Mouse (Mus musculus) adrenal gland, adult (tissue): ENCODE results near the gene Rpl18a.

Source experiments
- DNase-seq, 2 experiments: peaks; one replicate each; pipeline ENCODE4 v3.0.0; 2022 to 2023; ENCODE audit warnings: low spot score in 1 of 2; ENCODE audit not compliant: inconsistent age in 2 of 2

Gene Rpl18a

DNA sequence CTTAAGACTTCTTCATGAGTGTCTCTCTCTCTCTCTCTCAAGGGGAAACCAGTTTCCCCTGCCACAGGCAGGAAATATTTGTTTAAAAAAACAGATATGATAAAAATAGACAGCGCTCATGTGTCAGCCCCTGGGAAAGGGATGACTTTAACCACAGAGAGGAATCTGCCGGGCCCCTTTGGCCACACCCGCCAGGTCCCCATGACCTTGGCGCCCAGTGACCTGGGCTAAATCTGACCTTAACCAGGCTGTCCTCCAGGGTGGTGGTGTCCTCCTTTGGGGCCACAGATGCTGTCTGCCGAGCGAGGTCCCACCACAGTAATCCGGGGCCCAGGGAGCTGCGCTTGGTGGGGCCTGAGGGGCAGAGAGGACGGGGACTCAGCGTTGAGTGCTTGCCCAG, 12.5 kb downstream of the Rpl18a start:
- DNase-seq, result no peak

DNA sequence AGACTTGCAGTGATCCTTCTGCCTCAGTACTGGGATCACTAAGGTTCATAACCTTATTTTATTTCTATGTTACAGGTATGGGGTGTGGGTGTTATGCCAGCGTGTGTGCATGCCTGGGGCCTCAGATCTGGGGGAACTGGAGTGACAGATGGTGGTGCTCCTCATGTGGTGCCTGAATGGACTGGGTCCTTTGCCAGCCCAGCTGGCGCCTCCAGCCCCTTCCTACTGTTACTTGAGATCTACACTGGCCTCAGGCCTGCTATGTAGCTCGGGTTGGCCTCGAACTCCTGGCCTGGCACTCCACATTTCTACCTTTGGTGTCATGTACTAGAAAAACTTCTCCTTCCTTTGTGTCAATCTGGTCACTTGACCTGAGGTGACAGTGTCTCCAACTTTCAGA, 13.0 kb downstream of the Rpl18a start:
- no peak for DNase-seq

DNA sequence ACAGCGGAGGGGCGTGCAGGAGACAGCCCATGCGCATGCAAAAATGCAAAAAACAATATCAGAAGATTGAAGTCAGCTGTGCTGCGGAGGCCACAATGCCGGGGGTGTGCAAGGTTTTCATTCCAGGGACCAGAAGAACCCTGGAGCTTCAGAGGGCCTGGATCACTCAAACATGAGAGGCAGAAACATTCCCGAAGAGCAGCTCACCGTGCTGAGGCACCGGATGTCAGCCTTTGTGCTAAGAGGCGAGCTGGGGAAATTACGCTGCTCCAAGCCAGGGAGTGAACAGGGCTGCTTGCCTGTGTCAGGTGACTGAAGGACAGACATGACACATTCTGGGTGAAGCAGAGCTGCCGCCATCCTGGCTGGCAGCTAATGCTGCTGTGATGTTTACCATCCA, 16.7 kb downstream of the Rpl18a start:
- peak in 1 of 2 experiments; percentile 34 for DNase-seq

GRCm38 (mm10) chr8:70880126-70880525, 17.1 kb downstream of the Rpl18a start:
- peak; percentile 42 to 58 for DNase-seq

DNA sequence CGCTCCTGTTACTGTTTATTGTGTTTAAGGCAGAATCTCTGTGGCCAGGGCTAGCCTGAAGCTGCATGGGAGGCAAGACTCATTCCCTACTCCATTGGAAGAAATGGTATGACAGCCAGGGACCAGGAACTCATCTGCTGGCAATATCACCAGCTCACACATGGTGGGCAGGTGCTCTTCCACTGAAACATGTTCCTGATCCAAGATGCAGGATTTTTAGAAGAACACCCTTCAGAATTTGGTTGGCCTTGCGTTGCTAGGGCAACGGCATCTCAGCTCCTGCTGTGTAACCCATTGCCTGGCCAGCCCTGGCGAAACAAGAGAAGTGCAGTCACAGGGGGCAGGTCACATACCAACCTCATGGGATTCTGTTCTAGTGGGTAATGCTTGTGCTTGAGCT, 17.7 kb downstream of the Rpl18a start:
- DNase-seq, result no peak

- no peak for DNase-seq
These were observed 19.0 kb downstream of the Rpl18a start for GRCm38 (mm10) chr8:70878178-70878577.

DNA sequence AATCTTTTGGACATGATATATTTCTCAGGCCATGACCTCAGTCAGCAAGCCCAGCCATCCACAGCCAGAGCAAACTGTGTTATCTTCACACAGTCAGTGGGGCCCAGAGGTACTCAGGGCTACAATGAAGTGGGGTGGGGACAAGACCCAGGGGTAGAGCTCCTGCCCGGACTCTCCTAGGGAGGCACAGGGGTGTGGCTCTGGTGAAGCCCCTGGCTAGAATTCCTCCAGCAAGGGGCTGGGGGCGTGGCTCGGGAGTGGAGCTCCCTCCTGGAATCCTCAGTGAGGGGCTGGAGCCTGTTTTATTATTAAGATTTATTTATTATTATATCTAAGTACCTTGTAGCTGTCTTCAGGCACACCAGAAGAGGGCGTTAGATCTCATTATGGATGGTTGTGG, 20.8 kb downstream of the Rpl18a start:
- peak in 1 of 2 experiments; percentile 20 for DNase-seq

DNA sequence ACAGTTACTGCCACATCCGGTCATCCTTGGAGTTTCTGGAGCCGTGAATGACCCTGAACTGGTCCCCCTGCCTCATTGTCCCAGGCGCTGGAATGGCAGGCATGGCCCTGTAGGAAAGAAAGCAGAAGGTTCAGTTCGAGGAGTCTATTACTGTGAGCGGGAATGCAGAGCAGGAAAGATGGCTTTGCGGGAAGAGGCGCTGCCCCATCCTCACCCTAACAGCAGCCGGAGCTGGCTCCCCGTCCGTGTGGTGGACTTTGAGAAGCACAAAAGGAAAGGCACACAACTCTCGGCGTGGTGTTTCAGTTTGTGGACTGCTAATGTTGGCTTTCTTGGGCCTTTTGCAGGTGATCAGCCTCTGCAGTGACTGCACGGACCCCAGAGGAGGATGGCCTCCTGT, 22.8 kb downstream of the Rpl18a start:
- peak in 1 of 2 experiments; percentile 47 for DNase-seq

GRCm38 (mm10) chr8:70873364-70873985, 23.7 kb downstream of the Rpl18a start, which contains the start of gene Ccdc124:
Ccdc124 (minus strand) TSS chr8:70873935.
- DNase-seq, result peak; percentile 96 to 99

GRCm38 (mm10) chr8:70872643-70873363, 24.4 kb downstream of the Rpl18a start:
- DNase-seq, result no peak

GRCm38 (mm10) chr8:70871195-70871807, 25.9 kb downstream of the Rpl18a start:
- DNase-seq, result no peak

- DNase-seq, result peak; percentile 80 to 91
These were observed 27.6 kb downstream of the Rpl18a start for GRCm38 (mm10) chr8:70869601-70870041.

GRCm38 (mm10) chr8:70869199-70869571, 28.0 kb downstream of the Rpl18a start:
- DNase-seq, result no peak

DNA sequence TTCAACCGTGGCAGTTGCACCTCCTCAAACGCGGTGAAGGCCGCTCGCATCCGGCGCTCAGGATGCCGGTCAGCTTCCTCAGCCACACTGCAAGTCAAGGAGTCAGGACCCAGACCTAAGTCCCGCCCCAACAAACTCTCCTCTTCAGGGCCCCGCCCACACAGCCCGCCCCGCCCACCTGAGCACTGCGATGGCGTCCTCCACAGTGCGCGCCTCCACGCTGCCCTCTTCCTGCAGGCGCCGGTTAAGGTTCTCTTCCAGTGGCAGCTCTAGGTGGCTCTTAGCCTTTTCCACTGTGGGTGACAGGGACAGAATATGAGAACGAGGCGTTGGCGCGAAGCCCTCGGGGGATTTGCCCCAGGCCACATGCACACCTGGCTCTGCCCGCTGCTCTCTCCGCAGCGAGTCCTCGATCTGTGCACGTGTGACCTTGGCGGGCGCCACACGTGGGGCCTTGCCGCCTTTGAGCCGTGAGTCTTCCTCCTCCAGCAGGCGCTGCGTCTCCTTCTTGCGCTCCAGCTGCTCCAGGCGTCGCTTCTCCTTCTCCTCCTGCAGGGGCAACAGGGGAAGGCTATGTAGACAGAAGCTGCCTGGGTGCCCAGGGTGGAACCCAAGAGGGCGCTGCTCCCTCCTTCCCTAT, 28.5 kb downstream of the Rpl18a start:
- DNase-seq, result peak; percentile 61 to 80

DNA sequence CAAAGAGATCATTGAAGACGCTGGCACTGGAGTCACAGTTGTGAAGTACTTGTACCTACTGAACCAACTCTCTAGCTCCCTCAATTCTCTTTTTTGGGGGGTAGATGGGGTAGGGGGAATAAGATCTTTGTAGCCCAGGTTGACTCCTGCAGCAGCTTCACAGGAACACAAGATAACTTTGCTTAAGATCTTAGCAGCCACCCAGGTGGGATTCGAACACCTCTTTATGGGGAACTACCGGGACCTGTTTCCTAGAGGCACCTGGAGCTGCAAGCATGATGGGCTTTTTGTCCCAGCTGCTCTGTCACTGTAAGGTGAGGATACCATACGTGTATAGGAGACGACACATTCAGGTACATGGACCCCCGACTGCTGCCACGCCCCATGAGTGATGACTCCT, 30.6 kb downstream of the Rpl18a start:
- no peak for DNase-seq

GRCm38 (mm10) chr8:70866001-70866520, 31.2 kb downstream of the Rpl18a start:
- no peak for DNase-seq

DNA sequence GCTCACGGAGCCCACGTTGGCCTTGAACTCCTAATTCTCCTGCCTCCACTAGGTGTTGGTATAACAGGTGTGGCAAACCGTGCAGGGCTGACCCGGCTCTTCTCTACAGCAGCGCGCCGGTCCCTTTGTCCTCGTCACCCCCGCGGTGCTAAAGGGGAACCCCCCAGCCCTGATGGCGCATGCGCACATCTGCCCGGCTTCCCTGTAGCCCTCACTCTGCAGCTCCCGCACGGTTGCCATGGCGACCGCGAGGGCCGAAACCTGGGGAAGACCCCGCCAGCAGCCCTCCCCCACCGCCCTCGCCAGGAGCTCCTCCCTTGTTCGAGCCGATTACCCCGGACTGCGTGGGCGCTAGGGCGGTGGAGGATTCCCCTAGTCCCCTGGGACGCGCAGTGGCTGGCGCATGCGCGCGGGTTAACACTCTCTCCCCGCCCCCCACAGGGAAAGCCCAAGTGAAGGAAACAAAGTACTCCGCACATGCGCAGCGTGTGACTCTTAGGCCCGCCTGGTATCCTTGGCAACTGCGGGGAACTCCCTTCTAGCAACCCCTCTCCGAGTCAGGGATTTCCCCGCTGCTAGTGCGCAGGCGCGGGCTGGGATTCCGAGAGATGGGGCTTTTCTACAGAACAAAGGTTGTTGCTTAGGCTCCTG, 31.7 kb downstream of the Rpl18a start:
- peak; percentile 99 to 100 for DNase-seq

DNA sequence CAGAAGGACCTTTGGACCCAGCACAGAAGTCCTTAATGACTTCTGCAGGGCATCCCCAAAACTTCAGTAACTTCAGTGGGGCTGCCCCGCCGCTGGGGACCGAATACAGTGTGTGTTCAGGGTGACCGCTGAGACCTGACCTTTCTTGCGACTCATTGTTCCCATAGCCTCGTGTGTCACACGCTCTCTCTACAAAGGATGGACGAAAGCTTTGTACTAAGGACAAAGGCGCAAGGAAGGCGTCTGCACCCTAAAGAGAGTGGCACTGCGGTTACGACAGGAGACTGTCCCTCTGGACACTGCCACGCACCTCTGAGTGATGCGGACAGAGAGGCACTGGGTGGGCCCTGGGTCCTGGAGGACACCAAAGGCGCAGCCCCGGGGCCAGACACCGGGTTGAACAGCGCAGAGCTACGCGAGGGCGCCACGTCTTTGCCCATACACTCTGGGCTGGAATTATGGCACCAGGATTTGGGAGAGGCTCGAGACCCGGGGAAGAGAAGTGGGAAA, 32.4 kb downstream of the Rpl18a start:
- peak; percentile 61 to 84 for DNase-seq

- DNase-seq, result peak in 1 of 2 experiments; percentile 54
These were observed 33.1 kb downstream of the Rpl18a start for GRCm38 (mm10) chr8:70863956-70864711.
